Mouse (Mus musculus): ENCODE data around the gene Fam184a. TPM values are rescaled to one million over a fixed set of nuclear protein-coding genes. Genes with fewer than 3 reads are reported as not detected.

Gene Fam184a
- total RNA-seq (2014; rRNA removed; ENCODE audit: low replicate concordance): 2.3 and 3.4 TPM in 2 replicates
- polyA plus RNA-seq (2015; fragmentation: Nextera tagmentation; extraction: Ambion mirVana): 3.2 and 5.0 TPM in 2 replicates

DNA sequence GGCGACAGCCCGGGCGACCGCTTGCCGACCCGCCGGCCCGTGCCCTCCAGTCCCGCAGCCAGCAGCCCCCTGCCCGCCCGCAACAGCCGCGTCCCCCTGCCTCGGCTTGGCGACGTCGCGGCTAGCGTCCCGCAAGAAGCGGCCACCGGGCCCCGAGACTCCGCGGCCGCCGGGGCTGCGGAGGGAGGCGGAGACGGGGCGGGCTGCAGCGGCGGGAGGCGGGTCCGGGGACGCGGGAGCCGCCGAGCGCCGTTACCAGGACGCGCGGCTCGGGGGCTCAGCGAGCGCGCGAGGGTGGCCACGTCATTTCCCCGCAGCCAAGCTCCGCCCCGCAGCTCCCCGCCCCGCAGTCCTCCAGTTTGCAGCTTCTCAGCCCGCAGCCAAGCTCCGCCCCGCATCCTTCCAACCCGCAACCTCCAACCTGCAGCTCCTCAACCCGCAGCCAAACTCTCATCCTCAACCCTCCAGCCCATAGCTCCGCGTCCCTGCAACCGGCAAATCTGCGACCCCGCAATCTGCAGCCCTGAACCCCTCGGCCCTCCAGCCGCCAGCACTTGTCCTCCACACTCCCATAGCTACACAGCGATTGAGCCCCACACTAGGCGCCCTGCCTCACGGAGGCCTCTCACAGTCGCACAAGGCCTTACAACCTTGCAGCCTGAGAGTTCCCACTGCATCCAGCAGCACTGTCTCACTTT, at the start of gene Fam184a:
Gene Fam184a, minus strand, starts transcription at position 169 of the 698 bp plus-strand sequence.
- no peak within 1 kb of the TSS for H3K27ac ChIP-seq (ENCODE audit: low read depth)
- peak within 1 kb of the TSS; percentile 67 for H3K9ac ChIP-seq (replicated peaks; ENCODE audit: low read depth, low read length)

GRCm38 (mm10) chr10:53796258-53796581, 45.3 kb upstream of the Fam184a start:
- Histone ChIP-seq H3K4me2 (ENCODE audit: low read depth, low read length) (no peak overlapping the region), H3K27me3 (ENCODE audit: control insufficient read depth, insufficient read depth, low read length) (no peaks in the 10 kb centered on the region), H3K36me3 (replicated peaks; ENCODE audit: control insufficient read depth, insufficient read depth, low read length) (no peaks in the 10 kb centered on the region), H3K4me3 (ENCODE audit: low read depth, low read length) (no peak overlapping the region), H3K9ac (replicated peaks; ENCODE audit: low read depth, low read length) (no peak overlapping the region), H3K4me1 (ENCODE audit: control insufficient read depth, insufficient read depth) (no peaks in the 10 kb centered on the region), H3K9me3 (replicated peaks; ENCODE audit: control insufficient read depth, low read length) (no peaks in the 10 kb centered on the region), H3K27ac (ENCODE audit: low read depth) (no peak overlapping the region)
- DNase-seq (ENCODE audit: low spot score): no peak
- no peak for TF ChIP-seq EP300 (IDR thresholded peaks at IDR 0.05; ENCODE audit: low read depth)
- TF ChIP-seq CTCF (IDR thresholded peaks at IDR 0.05; ENCODE audit: low read depth): no peak
- ATAC-seq (ENCODE audit: insufficient read depth, low read depth): no peak
- WGBS: 79% methylated on average over 1 of the region's 1 CpGs

More for the DNA sequence above, at the start of gene Fam184a:
- 6% methylated on average over 46 of the region's 71 CpGs for WGBS
- no peak for TF ChIP-seq EP300 (IDR thresholded peaks at IDR 0.05; ENCODE audit: low read depth)
- TF ChIP-seq CTCF (IDR thresholded peaks at IDR 0.05; ENCODE audit: low read depth): no peak
- no peaks in the 10 kb centered on the region for H3K4me1 ChIP-seq (ENCODE audit: control insufficient read depth, insufficient read depth)
- no peaks in the 10 kb centered on the region for H3K36me3 ChIP-seq (replicated peaks; ENCODE audit: control insufficient read depth, insufficient read depth, low read length)
- peak within 1 kb of the TSS; percentile 85 for H3K4me2 ChIP-seq (ENCODE audit: low read depth, low read length)
- DNase-seq (ENCODE audit: low spot score): peak; percentile 52
- no peaks in the 10 kb centered on the region for H3K9me3 ChIP-seq (replicated peaks; ENCODE audit: control insufficient read depth, low read length)
- H3K27me3 ChIP-seq (ENCODE audit: control insufficient read depth, insufficient read depth, low read length): no peaks in the 10 kb centered on the region
- peak; percentile 79 for ATAC-seq (ENCODE audit: insufficient read depth, low read depth)
- peak within 1 kb of the TSS; percentile 70 for H3K4me3 ChIP-seq (ENCODE audit: low read depth, low read length)

GRCm38 (mm10) chr10:53795567-53796257, 44.8 kb upstream of the Fam184a start:
- DNase-seq (ENCODE audit: low spot score) (peak; percentile 5), ATAC-seq (ENCODE audit: insufficient read depth, low read depth) (no peak)
- Histone ChIP-seq H3K27me3 (ENCODE audit: control insufficient read depth, insufficient read depth, low read length) (no peaks in the 10 kb centered on the region), H3K4me1 (ENCODE audit: control insufficient read depth, insufficient read depth) (no peaks in the 10 kb centered on the region), H3K36me3 (replicated peaks; ENCODE audit: control insufficient read depth, insufficient read depth, low read length) (no peaks in the 10 kb centered on the region), H3K4me2 (ENCODE audit: low read depth, low read length) (no peak overlapping the region), H3K9me3 (replicated peaks; ENCODE audit: control insufficient read depth, low read length) (no peaks in the 10 kb centered on the region), H3K9ac (replicated peaks; ENCODE audit: low read depth, low read length) (no peak overlapping the region), H3K27ac (ENCODE audit: low read depth) (no peak overlapping the region), H3K4me3 (ENCODE audit: low read depth, low read length) (no peak overlapping the region)
- TF ChIP-seq EP300 (IDR thresholded peaks at IDR 0.05; ENCODE audit: low read depth) (no peak), CTCF (IDR thresholded peaks at IDR 0.05; ENCODE audit: low read depth) (peak; percentile 67)
- 2% methylated on average over 2 of the region's 2 CpGs for WGBS

GRCm38 (mm10) chr10:53791281-53791680, 40.4 kb upstream of the Fam184a start:
- Histone ChIP-seq H3K27ac (ENCODE audit: low read depth) (no peak overlapping the region), H3K9ac (replicated peaks; ENCODE audit: low read depth, low read length) (no peak overlapping the region), H3K4me1 (ENCODE audit: control insufficient read depth, insufficient read depth) (0 out of 2 replicates have a peak, but pooled peaks cover 3% of the 10 kb centered on the region), H3K9me3 (replicated peaks; ENCODE audit: control insufficient read depth, low read length) (peaks cover 4% of the 10 kb centered on the region; the same call in 1 of the 2 replicates), H3K36me3 (replicated peaks; ENCODE audit: control insufficient read depth, insufficient read depth, low read length) (no peaks in the 10 kb centered on the region), H3K4me3 (ENCODE audit: low read depth, low read length) (no peak overlapping the region), H3K4me2 (ENCODE audit: low read depth, low read length) (no peak overlapping the region), H3K27me3 (ENCODE audit: control insufficient read depth, insufficient read depth, low read length) (no peaks in the 10 kb centered on the region)
- no peak for DNase-seq (ENCODE audit: low spot score)
- ATAC-seq (ENCODE audit: insufficient read depth, low read depth): no peak
- TF ChIP-seq CTCF (IDR thresholded peaks at IDR 0.05; ENCODE audit: low read depth) (no peak), EP300 (IDR thresholded peaks at IDR 0.05; ENCODE audit: low read depth) (no peak)
- WGBS: 67% methylated on average over 2 of the region's 2 CpGs

DNA sequence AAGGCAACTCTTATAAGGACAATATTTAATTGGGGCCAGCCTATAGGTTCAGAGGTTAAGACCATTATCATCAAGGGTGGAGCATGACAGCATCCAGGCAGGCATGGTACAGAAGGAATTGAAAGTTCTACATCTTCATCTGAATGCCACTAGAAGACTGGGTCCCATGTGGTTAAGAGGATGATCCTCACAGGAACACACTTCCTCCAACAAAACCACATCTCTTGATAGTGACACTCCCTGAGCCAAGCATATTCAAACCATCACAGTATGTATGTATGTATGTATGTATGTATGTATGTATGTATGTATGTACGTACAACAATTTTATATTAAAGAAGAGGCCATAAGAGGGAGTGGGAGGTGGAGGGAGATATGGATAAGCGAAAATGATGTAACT, 25.7 kb upstream of the Fam184a start:
- Histone ChIP-seq H3K4me2 (ENCODE audit: low read depth, low read length) (no peak overlapping the region), H3K27me3 (ENCODE audit: control insufficient read depth, insufficient read depth, low read length) (no peaks in the 10 kb centered on the region), H3K9me3 (replicated peaks; ENCODE audit: control insufficient read depth, low read length) (peaks cover 7% of the 10 kb centered on the region; the same call in 1 of the 2 replicates), H3K4me1 (ENCODE audit: control insufficient read depth, insufficient read depth) (no peaks in the 10 kb centered on the region), H3K36me3 (replicated peaks; ENCODE audit: control insufficient read depth, insufficient read depth, low read length) (no peaks in the 10 kb centered on the region), H3K9ac (replicated peaks; ENCODE audit: low read depth, low read length) (no peak overlapping the region), H3K27ac (ENCODE audit: low read depth) (no peak overlapping the region), H3K4me3 (ENCODE audit: low read depth, low read length) (no peak overlapping the region)
- TF ChIP-seq EP300 (IDR thresholded peaks at IDR 0.05; ENCODE audit: low read depth) (no peak), CTCF (IDR thresholded peaks at IDR 0.05; ENCODE audit: low read depth) (no peak)
- ATAC-seq (ENCODE audit: insufficient read depth, low read depth) (no peak), DNase-seq (ENCODE audit: low spot score) (no peak)
- 81% methylated on average over 2 of the region's 2 CpGs for WGBS
